Mouse (Mus musculus) retina, embryonic 14.5 days (tissue): ENCODE data around the gene Arhgef6.

Experiments used
- DNase-seq: peaks from one replicate; pipeline ENCODE4 v3.0.0-alpha.2; 2015; ENCODE audit warnings: low spot score

Gene Arhgef6

GRCm38 (mm10) chrX:57196319-57196718 is 142.2 kb downstream of the Arhgef6 start:
- no peak for DNase-seq

GRCm38 (mm10) chrX:57189335-57189734 is 149.2 kb downstream of the Arhgef6 start:
- no peak for DNase-seq

GRCm38 (mm10) chrX:57187301-57187700 is 151.2 kb downstream of the Arhgef6 start:
- DNase-seq, result no peak

GRCm38 (mm10) chrX:57183359-57183758 is 155.2 kb downstream of the Arhgef6 start:
- no peak for DNase-seq

- DNase-seq, result no peak
Observed at GRCm38 (mm10) chrX:57182470-57182869, 156.1 kb downstream of the Arhgef6 start.
